Comparison of ENCODE assay signal across 9 mouse cellular contexts in genomic region chr16:22789908-22790367, GRCm38 (mm10). TPM values are rescaled to one million over a fixed set of nuclear protein-coding genes. Genes with fewer than 3 reads are reported as not detected.
DNase-seq lines count a peak whose midpoint lies in the region; ATAC-seq and TF ChIP-seq lines count a peak whose summit lies in the region.
"Had no signal": no experiment of that assay in that cellular context is flagged by ENCODE, and none has a peak within 500 bp of the region (broad histone marks: within the 10 kb centered on the region; RNA-seq: fewer than 3 reads in every experiment).

No protein-coding gene starts in this region.

- no peak overlapping the region for H3K4me3 ChIP-seq in liver, postnatal 0 days (ENCODE audit: low read depth, low read length)

- 54% methylated on average over 10 of the region's 10 CpGs for WGBS in liver, postnatal 0 days (ENCODE audit: insufficient replicate concordance)

- no peaks in the 10 kb centered on the region for H3K9me3 ChIP-seq in liver, postnatal 0 days (ENCODE audit: low read length)

- no peak for TF ChIP-seq CTCF in liver, postnatal 0 days (IDR thresholded peaks at IDR 0.05; ENCODE audit: low read depth)

- peak; percentile 77 for DNase-seq in cerebellum, adult 9-10 months
- DNase-seq in layer of hippocampus, adult 8-10 months (ENCODE audit: low spot score in 2 of 2): peak; percentile 79 to 80
- DNase-seq in right cerebral cortex, adult 2 months (ENCODE audit: low spot score in 2 of 2): peak; percentile 87 to 88
- DNase-seq in urinary bladder, adult 2 months (ENCODE audit: low spot score): no peak
- no peak for DNase-seq in B cell, adult 2 months
- DNase-seq in liver, postnatal 0 days: no peak
- no peak for DNase-seq in spleen, postnatal 10 days (ENCODE audit: low spot score in 2 of 2)

- no peaks in the 10 kb centered on the region for H3K4me1 ChIP-seq in liver, postnatal 0 days (ENCODE audit: insufficient read depth)

- TF ChIP-seq EP300 in liver, postnatal 0 days (IDR thresholded peaks at IDR 0.05; ENCODE audit: low read depth): no peak

- no peak overlapping the region for H3K4me2 ChIP-seq in liver, postnatal 0 days (ENCODE audit: low read depth, low read length)

- H3K27me3 ChIP-seq in liver, postnatal 0 days (ENCODE audit: insufficient read depth, low read length): no peaks in the 10 kb centered on the region

- no peak overlapping the region for H3K27ac ChIP-seq in liver, postnatal 0 days (ENCODE audit: low read depth)

- H3K36me3 ChIP-seq in liver, postnatal 0 days (replicated peaks; ENCODE audit: insufficient read depth, low read length): no peaks in the 10 kb centered on the region

- no peak overlapping the region for H3K9ac ChIP-seq in liver, postnatal 0 days (replicated peaks)

- ATAC-seq in cerebellum, adult (ENCODE audit: insufficient number of reproducible peaks, low FRiP score, low TSS enrichment): peak; percentile 45; the same call in 1 of the 2 replicates
- ATAC-seq in liver, postnatal 0 days: no peak

RNA-seq across cellular contexts. Expression of gene Crygs, which starts 21.4 kb away (rescaled TPM):
- total RNA-seq in layer of hippocampus, adult 8-10 months (2022): not detected
- not detected in 2 replicates for polyA plus RNA-seq in urinary bladder, adult 2 months (2012; rRNA removed)
- not detected in 2 replicates for polyA plus RNA-seq in liver, postnatal 0 days (2015; fragmentation: Nextera tagmentation; extraction: Ambion mirVana)
- total RNA-seq: liver, adult 2 months had no signal

Comparison
In these comparisons a context has a peak if more than half of its experiments do, and no peak if none do; other contexts are left out.
1. DNase-seq: peak in cerebellum, adult 9-10 months (single experiment), layer of hippocampus, adult 8-10 months (2 of 2) and right cerebral cortex, adult 2 months (2 of 2); none in urinary bladder, adult 2 months (single experiment), B cell, adult 2 months (0 of 2), liver, postnatal 0 days (single experiment) and spleen, postnatal 10 days (0 of 2).